Mouse (Mus musculus): ENCODE measurements at regions not wholly inside any gene's neighbourhood (a gene's known extent, or its start where the extent isn't known, plus 50 kb on each side); places are given as distances from the start of the nearest gene placed in this dataset.

- H3K4me2 ChIP-seq, result no peak overlapping the region
- H3K36me3 ChIP-seq, result no peaks in the 10 kb centered on the region
- H3K4me3 ChIP-seq, result no peak overlapping the region
- peaks cover 4% of the 10 kb centered on the region; the same call in 1 of the 2 replicates for H3K27me3 ChIP-seq (replicated peaks)
- 90% methylated on average over 6 of the region's 6 CpGs for WGBS
- H3K9me3 ChIP-seq, result no peaks in the 10 kb centered on the region
- no peak overlapping the region for H3K9ac ChIP-seq
- no peak overlapping the region for H3K27ac ChIP-seq (replicated peaks)
- no peak for ATAC-seq (ENCODE audit: extremely low read depth, insufficient number of reproducible peaks, low FRiP score, low TSS enrichment)
- H3K4me1 ChIP-seq, result 0 out of 2 replicates have a peak, but pooled peaks cover 6% of the 10 kb centered on the region
Observed at GRCm38 (mm10) chr9:47081407-47081806, 82.9 kb downstream of the Gm4791 start.

DNA sequence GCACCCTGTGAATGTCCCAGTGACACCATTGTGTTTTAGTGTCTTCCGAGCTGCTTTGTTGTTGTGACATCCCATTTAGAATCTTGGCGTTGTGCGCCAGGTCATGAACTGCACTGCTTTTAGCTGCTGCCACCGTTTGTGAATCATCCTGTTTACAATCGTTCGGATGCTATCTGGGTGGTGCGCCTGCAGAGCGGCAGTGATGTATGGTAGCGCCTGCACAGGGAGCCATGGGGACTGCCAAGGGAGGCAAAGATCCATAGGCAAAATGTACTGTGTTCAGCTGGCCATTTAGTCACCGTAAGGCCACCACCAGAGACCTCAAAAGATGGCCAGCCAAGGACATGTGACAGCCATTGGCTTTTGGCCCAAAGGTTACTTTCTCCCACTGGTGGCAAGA lies 93.3 kb downstream of the Gm4791 start:
- WGBS, result 71% methylated on average over 10 of the region's 10 CpGs
- Histone ChIP-seq H3K27me3 (replicated peaks) (peaks cover 11% of the 10 kb centered on the region), H3K4me2 (no peak overlapping the region), H3K9me3 (no peaks in the 10 kb centered on the region), H3K27ac (replicated peaks) (no peak overlapping the region), H3K4me3 (no peak overlapping the region), H3K9ac (no peak overlapping the region), H3K4me1 (no peaks in the 10 kb centered on the region), H3K36me3 (no peaks in the 10 kb centered on the region)
- ATAC-seq (ENCODE audit: extremely low read depth, insufficient number of reproducible peaks, low FRiP score, low TSS enrichment), result no peak

GRCm38 (mm10) chr9:47095656-47096055 lies 97.1 kb downstream of the Gm4791 start:
- Histone ChIP-seq H3K27me3 (replicated peaks) (peaks cover 8% of the 10 kb centered on the region), H3K27ac (replicated peaks) (no peak overlapping the region), H3K9ac (no peak overlapping the region), H3K4me1 (no peaks in the 10 kb centered on the region), H3K9me3 (no peaks in the 10 kb centered on the region), H3K4me2 (no peak overlapping the region), H3K4me3 (no peak overlapping the region), H3K36me3 (no peaks in the 10 kb centered on the region)
- ATAC-seq (ENCODE audit: extremely low read depth, insufficient number of reproducible peaks, low FRiP score, low TSS enrichment), result no peak
- 81% methylated on average over 4 of the region's 4 CpGs for WGBS

GRCm38 (mm10) chr9:47103316-47103715 lies 104.8 kb downstream of the Gm4791 start:
- H3K36me3 ChIP-seq, result no peaks in the 10 kb centered on the region
- H3K4me3 ChIP-seq, result no peak overlapping the region
- peaks cover 18% of the 10 kb centered on the region for H3K27me3 ChIP-seq (replicated peaks)
- 74% methylated on average over 3 of the region's 3 CpGs for WGBS
- no peak overlapping the region for H3K9ac ChIP-seq
- no peak overlapping the region for H3K27ac ChIP-seq (replicated peaks)
- 0 out of 2 replicates have a peak, but pooled peaks cover 3% of the 10 kb centered on the region for H3K4me1 ChIP-seq
- H3K9me3 ChIP-seq, result no peaks in the 10 kb centered on the region
- H3K4me2 ChIP-seq, result no peak overlapping the region
- no peak for ATAC-seq (ENCODE audit: extremely low read depth, insufficient number of reproducible peaks, low FRiP score, low TSS enrichment)

- no peak overlapping the region for H3K4me2 ChIP-seq
- 78% methylated on average over 5 of the region's 5 CpGs for WGBS
- H3K27me3 ChIP-seq (replicated peaks), result peaks cover 20% of the 10 kb centered on the region
- H3K36me3 ChIP-seq, result no peaks in the 10 kb centered on the region
- H3K9me3 ChIP-seq, result no peaks in the 10 kb centered on the region
- H3K4me1 ChIP-seq, result 0 out of 2 replicates have a peak, but pooled peaks cover 3% of the 10 kb centered on the region
- no peak for ATAC-seq (ENCODE audit: extremely low read depth, insufficient number of reproducible peaks, low FRiP score, low TSS enrichment)
- no peak overlapping the region for H3K9ac ChIP-seq
- no peak overlapping the region for H3K4me3 ChIP-seq
- H3K27ac ChIP-seq (replicated peaks), result no peak overlapping the region
Observed at GRCm38 (mm10) chr9:47103966-47104365, 105.4 kb downstream of the Gm4791 start.

- Histone ChIP-seq H3K4me3 (no peak overlapping the region), H3K4me1 (0 out of 2 replicates have a peak, but pooled peaks cover 3% of the 10 kb centered on the region), H3K27ac (replicated peaks) (no peak overlapping the region), H3K27me3 (replicated peaks) (peaks cover 28% of the 10 kb centered on the region), H3K36me3 (no peaks in the 10 kb centered on the region), H3K9ac (no peak overlapping the region), H3K4me2 (no peak overlapping the region), H3K9me3 (no peaks in the 10 kb centered on the region)
- no peak for ATAC-seq (ENCODE audit: extremely low read depth, insufficient number of reproducible peaks, low FRiP score, low TSS enrichment)
- WGBS, result 39% methylated on average over 5 of the region's 5 CpGs
Observed at GRCm38 (mm10) chr9:47108096-47108495, 109.6 kb downstream of the Gm4791 start.

GRCm38 (mm10) chr9:47119253-47119652 lies 120.7 kb downstream of the Gm4791 start:
- Histone ChIP-seq H3K27me3 (replicated peaks) (peaks cover 22% of the 10 kb centered on the region), H3K4me2 (no peak overlapping the region), H3K36me3 (no peaks in the 10 kb centered on the region), H3K4me3 (no peak overlapping the region), H3K9ac (no peak overlapping the region), H3K9me3 (no peaks in the 10 kb centered on the region), H3K27ac (replicated peaks) (no peak overlapping the region), H3K4me1 (no peaks in the 10 kb centered on the region)
- 69% methylated on average over 8 of the region's 8 CpGs for WGBS
- no peak for ATAC-seq (ENCODE audit: extremely low read depth, insufficient number of reproducible peaks, low FRiP score, low TSS enrichment)

DNA sequence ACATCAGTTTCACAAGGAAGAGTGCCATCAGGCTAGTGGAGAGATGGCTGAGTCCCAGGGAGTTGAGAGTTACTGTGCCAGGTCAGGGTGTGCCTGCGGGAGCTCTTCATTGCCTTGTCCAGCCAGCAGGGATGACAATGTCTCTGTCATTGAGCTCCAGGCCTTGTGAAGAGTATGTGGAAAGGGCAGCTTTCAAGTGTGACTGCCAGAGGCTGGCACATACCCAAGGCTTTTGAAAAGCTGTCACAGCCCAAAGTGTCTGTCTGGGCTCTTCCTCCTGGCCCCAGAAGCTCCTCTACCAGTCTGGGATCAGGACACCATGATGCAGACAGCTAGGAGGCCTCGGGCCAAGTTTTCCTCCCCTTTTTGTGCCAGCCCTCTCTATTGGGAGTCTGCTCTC lies 124.6 kb downstream of the Gm4791 start:
- no peaks in the 10 kb centered on the region for H3K4me1 ChIP-seq
- no peak overlapping the region for H3K9ac ChIP-seq
- H3K4me2 ChIP-seq, result no peak overlapping the region
- 67% methylated on average over 2 of the region's 2 CpGs for WGBS
- H3K9me3 ChIP-seq, result no peaks in the 10 kb centered on the region
- peaks cover 35% of the 10 kb centered on the region for H3K27me3 ChIP-seq (replicated peaks)
- H3K36me3 ChIP-seq, result no peaks in the 10 kb centered on the region
- no peak overlapping the region for H3K4me3 ChIP-seq
- H3K27ac ChIP-seq (replicated peaks), result no peak overlapping the region
- no peak for ATAC-seq (ENCODE audit: extremely low read depth, insufficient number of reproducible peaks, low FRiP score, low TSS enrichment)

GRCm38 (mm10) chr9:47125517-47125916 lies 127.0 kb downstream of the Gm4791 start:
- Histone ChIP-seq H3K4me2 (no peak overlapping the region), H3K4me1 (no peaks in the 10 kb centered on the region), H3K27me3 (replicated peaks) (peaks cover 24% of the 10 kb centered on the region), H3K4me3 (no peak overlapping the region), H3K27ac (replicated peaks) (no peak overlapping the region), H3K36me3 (no peaks in the 10 kb centered on the region), H3K9me3 (no peaks in the 10 kb centered on the region), H3K9ac (no peak overlapping the region)
- 62% methylated on average over 3 of the region's 3 CpGs for WGBS
- ATAC-seq (ENCODE audit: extremely low read depth, insufficient number of reproducible peaks, low FRiP score, low TSS enrichment), result no peak

GRCm38 (mm10) chr9:47126236-47126635 lies 127.7 kb downstream of the Gm4791 start:
- Histone ChIP-seq H3K4me1 (no peaks in the 10 kb centered on the region), H3K9me3 (no peaks in the 10 kb centered on the region), H3K27ac (replicated peaks) (no peak overlapping the region), H3K4me3 (no peak overlapping the region), H3K27me3 (replicated peaks) (peaks cover 24% of the 10 kb centered on the region), H3K4me2 (no peak overlapping the region), H3K9ac (no peak overlapping the region), H3K36me3 (no peaks in the 10 kb centered on the region)
- WGBS, result 66% methylated on average over 2 of the region's 2 CpGs
- no peak for ATAC-seq (ENCODE audit: extremely low read depth, insufficient number of reproducible peaks, low FRiP score, low TSS enrichment)

GRCm38 (mm10) chr9:47127756-47128424 lies 129.3 kb downstream of the Gm4791 start:
- no peaks in the 10 kb centered on the region for H3K4me1 ChIP-seq
- no peaks in the 10 kb centered on the region for H3K36me3 ChIP-seq
- no peak for ATAC-seq (ENCODE audit: extremely low read depth, insufficient number of reproducible peaks, low FRiP score, low TSS enrichment)
- no peaks in the 10 kb centered on the region for H3K9me3 ChIP-seq
- H3K4me2 ChIP-seq, result no peak overlapping the region
- no peak overlapping the region for H3K4me3 ChIP-seq
- H3K27ac ChIP-seq (replicated peaks), result no peak overlapping the region
- H3K9ac ChIP-seq, result no peak overlapping the region
- 78% methylated on average over 11 of the region's 11 CpGs for WGBS
- H3K27me3 ChIP-seq (replicated peaks), result peaks cover 24% of the 10 kb centered on the region

- no peak overlapping the region for H3K4me2 ChIP-seq
- no peak overlapping the region for H3K4me3 ChIP-seq
- H3K27ac ChIP-seq (replicated peaks), result no peak overlapping the region
- peaks cover 26% of the 10 kb centered on the region for H3K27me3 ChIP-seq (replicated peaks)
- no peak for ATAC-seq (ENCODE audit: extremely low read depth, insufficient number of reproducible peaks, low FRiP score, low TSS enrichment)
- peaks cover 6% of the 10 kb centered on the region for H3K4me1 ChIP-seq
- H3K9me3 ChIP-seq, result no peaks in the 10 kb centered on the region
- no peak overlapping the region for H3K9ac ChIP-seq
- no peaks in the 10 kb centered on the region for H3K36me3 ChIP-seq
Observed at GRCm38 (mm10) chr9:47129101-47129500, 130.6 kb downstream of the Gm4791 start.

Data from heart, embryonic 13.5 days (tissue).